Mouse (Mus musculus) natural killer cell, adult 2 months (primary cell): ENCODE results near the gene Sebox.

Source experiments
- DNase-seq, 2 experiments: peaks; one replicate each; pipeline ENCODE4 v3.0.0; 2022; ENCODE audit warnings: low spot score in 2 of 2

Sebox gene

DNA sequence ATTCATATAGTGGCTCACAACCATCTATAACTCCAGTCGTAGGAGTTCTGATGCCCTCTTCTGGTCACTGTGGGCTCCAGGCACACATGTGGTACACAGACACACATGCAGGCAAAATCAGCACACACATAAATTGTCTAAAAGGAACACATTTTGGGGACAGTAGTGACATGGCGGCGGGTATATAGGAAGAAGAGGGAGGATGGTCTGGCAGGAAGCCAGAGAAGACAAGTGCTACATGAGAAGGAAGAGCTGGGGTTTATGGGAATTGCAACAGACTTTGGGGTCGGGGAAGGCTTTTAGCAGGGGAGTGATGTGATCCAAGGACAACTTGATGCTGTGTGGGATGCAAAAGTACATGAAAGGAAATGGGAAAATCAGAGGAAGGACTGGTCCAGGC lies 31.3 kb downstream of the Sebox start:
- DNase-seq = no peak

DNA sequence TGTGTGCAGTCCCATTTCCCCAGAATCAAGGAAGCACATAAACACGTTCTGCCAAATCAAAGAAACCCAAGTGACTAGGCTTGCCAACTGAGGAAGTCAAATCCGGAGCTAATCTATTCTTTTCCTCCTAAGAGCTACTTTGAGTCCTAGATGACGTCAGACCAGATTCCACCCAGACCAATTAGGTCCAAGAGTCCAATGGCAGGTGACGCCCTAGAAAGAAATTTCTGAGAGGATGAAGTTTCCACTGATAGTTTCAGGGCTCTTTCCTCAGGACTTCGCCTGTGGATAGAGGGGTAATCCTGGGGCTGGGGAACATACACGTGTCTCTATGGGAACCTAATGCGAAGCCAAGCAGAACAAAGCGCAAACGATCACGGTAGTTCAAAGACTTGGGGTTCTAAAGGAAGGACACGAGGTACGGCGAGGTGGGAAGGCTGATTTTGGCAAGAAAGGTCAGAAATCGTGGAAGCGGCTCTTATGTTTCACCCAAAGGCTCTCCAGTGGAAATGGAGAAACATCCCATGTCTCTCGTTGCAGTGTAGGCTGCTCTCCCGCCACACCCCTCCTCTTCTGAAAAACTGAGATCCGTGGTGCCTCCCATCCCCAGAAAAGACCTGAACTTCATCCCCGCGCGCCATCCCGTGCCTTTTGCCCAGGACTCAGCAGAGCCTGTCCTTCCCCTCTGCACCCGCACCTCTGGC lies 32.3 kb downstream of the Sebox start:
- DNase-seq = no peak

GRCm38 (mm10) chr11:78536080-78536689 lies 32.9 kb downstream of the Sebox start, which contains the start of the genes Tnfaip1 and Ift20:
Gene Tnfaip1 (minus strand): TSS chr11:78536332.
Gene Ift20 (plus strand): TSS chr11:78536361.
- DNase-seq = peak; percentile 98 to 99

- no peak for DNase-seq
These were observed 33.4 kb downstream of the Sebox start for GRCm38 (mm10) chr11:78536690-78537084.

- DNase-seq = no peak
These were observed 37.1 kb downstream of the Sebox start for GRCm38 (mm10) chr11:78540358-78540757.

DNA sequence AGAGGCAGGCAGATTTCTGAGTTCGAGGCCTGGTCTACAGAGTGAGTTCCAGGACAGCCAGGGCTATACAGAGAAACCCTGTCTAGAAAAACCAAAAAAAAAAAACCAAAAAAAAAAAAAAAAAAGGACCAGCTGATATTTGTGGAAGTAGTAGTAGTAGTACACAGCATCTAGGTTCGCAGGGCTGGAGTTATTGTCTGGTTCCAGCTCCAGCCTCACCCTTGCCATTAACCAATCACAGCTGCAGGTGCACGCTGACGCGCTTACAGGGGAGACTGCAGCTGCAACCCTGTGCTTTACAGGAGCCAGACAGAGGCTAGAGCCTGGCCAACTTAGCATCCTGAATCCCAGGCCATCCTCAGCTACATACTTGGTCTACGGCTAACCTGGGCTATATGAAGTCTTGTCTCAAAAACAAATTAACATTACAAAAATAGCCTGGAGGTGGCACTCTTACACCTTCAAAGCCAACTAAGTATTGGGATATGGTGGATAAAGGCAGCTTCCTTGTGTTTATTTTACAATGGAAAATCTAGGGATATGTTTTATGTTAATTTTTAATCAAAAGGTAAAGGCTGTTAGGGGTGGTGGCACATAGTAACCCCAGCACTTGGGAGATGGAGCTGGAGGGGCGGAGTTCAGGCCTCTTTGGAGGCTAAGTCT lies 41.3 kb downstream of the Sebox start:
- DNase-seq = no peak

GRCm38 (mm10) chr11:78545181-78545580 lies 41.9 kb downstream of the Sebox start:
- no peak for DNase-seq

GRCm38 (mm10) chr11:78547718-78548460 lies 44.6 kb downstream of the Sebox start:
- DNase-seq = no peak

- DNase-seq = no peak
These were observed 46.3 kb downstream of the Sebox start for GRCm38 (mm10) chr11:78549491-78549987.

DNA sequence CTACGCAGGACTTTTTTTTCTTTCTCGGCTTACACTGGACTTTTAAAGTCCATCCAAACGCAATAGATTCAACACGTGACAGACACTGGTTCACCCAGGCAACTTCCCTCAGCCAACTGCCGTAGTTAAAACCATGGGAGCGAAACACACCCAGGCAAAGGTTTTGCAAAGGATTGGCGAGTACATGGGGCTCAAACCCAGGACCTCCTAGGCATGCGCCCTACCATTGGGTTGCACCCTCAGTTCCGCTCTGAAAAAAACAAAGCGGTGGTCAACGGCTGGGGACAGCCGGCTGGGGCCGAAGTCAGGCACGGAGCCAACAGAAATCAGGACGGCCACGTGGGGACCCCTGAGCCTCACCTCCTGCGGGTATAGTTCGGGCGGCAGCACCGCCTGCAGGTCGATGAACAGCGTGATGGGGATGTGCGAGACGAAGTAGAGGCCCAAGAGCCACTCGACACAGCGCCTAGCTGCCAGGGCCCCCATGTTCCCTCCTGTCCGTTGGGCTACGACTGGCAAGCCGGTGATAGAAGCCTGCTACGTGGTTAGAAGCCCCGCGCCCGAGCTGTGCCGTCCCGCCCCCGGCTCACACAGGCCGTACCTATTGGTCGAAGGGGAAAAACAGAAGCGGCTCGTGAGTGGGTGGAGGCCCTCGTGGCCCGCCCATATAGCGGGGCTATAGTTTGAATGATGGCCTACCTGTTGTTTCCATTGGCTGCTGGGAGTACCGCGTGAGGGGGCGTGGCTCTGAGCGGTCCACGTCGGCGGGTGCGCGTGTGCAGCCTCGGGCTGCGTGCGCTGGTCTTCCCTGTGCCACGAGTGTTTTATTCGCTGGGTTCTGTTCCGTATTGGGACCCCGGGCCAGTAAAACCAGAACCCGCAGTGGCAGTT lies 47.2 kb downstream of the Sebox start, which contains the start of gene Tmem97:
Tmem97 (minus strand) TSS at position 610 of the 891 bp plus-strand sequence.
- peak; percentile 91 to 94 for DNase-seq

DNA sequence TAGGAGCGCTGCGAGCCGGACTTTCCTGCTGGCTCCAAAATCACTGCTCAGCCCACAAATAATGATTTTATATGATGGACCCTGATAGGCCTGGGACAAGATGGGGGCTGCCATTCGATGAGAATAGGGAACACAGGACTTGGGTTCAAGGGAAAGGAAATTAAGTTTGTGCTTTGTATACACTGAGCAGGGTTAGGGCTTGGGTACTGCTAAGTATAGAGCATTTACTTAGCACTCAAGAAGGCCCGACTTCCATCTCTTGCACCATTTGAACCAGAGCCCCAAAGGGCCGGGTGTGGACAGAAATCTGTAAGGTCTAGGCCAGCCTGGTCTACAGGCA lies 47.8 kb downstream of the Sebox start:
- no peak for DNase-seq
